Mouse (Mus musculus) liver, postnatal 0 days (tissue): ENCODE measurements at regions not wholly inside any gene's neighbourhood (a gene's known extent, or its start where the extent isn't known, plus 50 kb on each side); places are given as distances from the start of the nearest gene placed in this dataset.

ENCODE experiments used
- CTCF ChIP-seq: sonication (generic); IDR thresholded peaks from 2 replicates; pipeline ENCODE4 v1.5.1; 2016; ENCODE audit warnings: antibody characterized with exemption, low read depth
- EP300 ChIP-seq: IDR thresholded peaks from 2 replicates; pipeline ENCODE4 v1.6.1; 2016; ENCODE audit warnings: antibody characterized with exemption, low read depth, mild to moderate bottlenecking

DNA sequence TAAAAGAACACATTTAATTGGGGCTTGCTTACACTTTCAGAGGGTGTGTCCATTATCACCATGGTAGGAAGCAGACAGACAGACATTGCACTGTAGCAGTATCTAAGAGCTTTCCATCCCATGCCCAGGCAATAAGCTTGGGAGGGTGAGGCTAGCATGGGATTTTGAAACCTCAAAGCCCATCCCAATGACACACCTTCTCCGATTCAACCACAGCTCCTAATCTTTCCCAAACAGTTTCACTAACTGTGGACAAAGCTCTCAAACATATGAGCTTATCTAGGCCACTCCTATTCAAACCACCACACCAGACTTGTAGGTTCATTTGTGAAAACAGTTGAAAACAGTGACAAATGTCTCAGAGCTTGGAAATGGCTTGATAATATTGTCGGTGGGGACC is 101.0 kb upstream of the Nck2 start:
- TF ChIP-seq CTCF (no peak), EP300 (peak; percentile 88)
